Mouse (Mus musculus) midbrain, embryonic 15.5 days (tissue): ENCODE measurements at regions not wholly inside any gene's neighbourhood (a gene's known extent, or its start where the extent isn't known, plus 50 kb on each side); places are given as distances from the start of the nearest gene placed in this dataset.
A peak's percentile ranks its signal among the peaks of the same experiment; 100 is the strongest.

Experiments used
- ATAC-seq: fragments of 200-750 bp; cut with Nextera tagmentation; replicated peaks from 2 replicates; pipeline ENCODE4 v1.8.0; 2017; ENCODE audit warnings: moderate TSS enrichment
- H3K27ac ChIP-seq: fragments of 300-500 bp; sonication (generic); 2 replicates; pipeline ENCODE4 v1.5.1; 2015; ENCODE audit warnings: mild to moderate bottlenecking, inconsistent platforms
- H3K27me3 ChIP-seq: fragments of 300-500 bp; sonication (generic); replicated peaks from 2 replicates; pipeline ENCODE4 v1.6.1; 2015; ENCODE audit warnings: inconsistent platforms
- H3K36me3 ChIP-seq: fragments of 300-500 bp; sonication (generic); replicated peaks from 2 replicates; pipeline ENCODE4 v1.6.1; 2015; ENCODE audit warnings: inconsistent platforms
- H3K4me1 ChIP-seq: fragments of 300-500 bp; sonication (generic); 2 replicates; pipeline ENCODE4 v1.6.1; 2015; ENCODE audit warnings: inconsistent platforms
- H3K4me2 ChIP-seq: fragments of 300-500 bp; sonication (generic); 2 replicates; pipeline ENCODE4 v1.6.1; 2015; ENCODE audit warnings: inconsistent platforms, mild to moderate bottlenecking, moderate library complexity
- H3K4me3 ChIP-seq: fragments of 300-500 bp; sonication (generic); 2 replicates; pipeline ENCODE4 v1.5.1; 2015; ENCODE audit warnings: mild to moderate bottlenecking, inconsistent platforms
- H3K9ac ChIP-seq: fragments of 300-500 bp; sonication (generic); 2 replicates; pipeline ENCODE4 v1.6.1; 2015; ENCODE audit warnings: mild to moderate bottlenecking, inconsistent platforms
- H3K9me3 ChIP-seq: fragments of 300-500 bp; sonication (generic); 2 replicates; pipeline ENCODE4 v1.6.1; 2016; ENCODE audit warnings: inconsistent platforms
- WGBS: fragments of 180-500 bp; shearing (Covaris S2); methylation state at CpG from one replicate; pipeline ENCODE4 v1.1.7; 2015; ENCODE audit warnings: mixed read lengths; 5-methylcytosine and 5-hydroxymethylcytosine counted together

- 89% methylated on average over 19 of the region's 19 CpGs for WGBS
- H3K4me3 ChIP-seq = no peak overlapping the region
- no peaks in the 10 kb centered on the region for H3K27me3 ChIP-seq
- H3K4me1 ChIP-seq = peaks cover 7% of the 10 kb centered on the region; the same call in 1 of the 2 replicates
- H3K9ac ChIP-seq = no peak overlapping the region
- ATAC-seq = no peak
- H3K4me2 ChIP-seq = no peak overlapping the region
- H3K9me3 ChIP-seq = 0 out of 2 replicates have a peak, but pooled peaks cover 2% of the 10 kb centered on the region
- H3K27ac ChIP-seq = no peak overlapping the region
- H3K36me3 ChIP-seq = no peaks in the 10 kb centered on the region
These were observed 135.2 kb upstream of the Tsc22d1 start for GRCm38 (mm10) chr14:76279561-76279960.

- Histone ChIP-seq H3K4me1 (peaks cover 7% of the 10 kb centered on the region; the same call in 1 of the 2 replicates), H3K27me3 (no peaks in the 10 kb centered on the region), H3K36me3 (no peaks in the 10 kb centered on the region), H3K4me3 (no peak overlapping the region), H3K9ac (no peak overlapping the region), H3K27ac (no peak overlapping the region), H3K4me2 (no peak overlapping the region), H3K9me3 (0 out of 2 replicates have a peak, but pooled peaks cover 2% of the 10 kb centered on the region)
- no peak for ATAC-seq
- 28% methylated on average over 5 of the region's 5 CpGs for WGBS
These were observed 132.9 kb upstream of the Tsc22d1 start for GRCm38 (mm10) chr14:76281867-76282266.

DNA sequence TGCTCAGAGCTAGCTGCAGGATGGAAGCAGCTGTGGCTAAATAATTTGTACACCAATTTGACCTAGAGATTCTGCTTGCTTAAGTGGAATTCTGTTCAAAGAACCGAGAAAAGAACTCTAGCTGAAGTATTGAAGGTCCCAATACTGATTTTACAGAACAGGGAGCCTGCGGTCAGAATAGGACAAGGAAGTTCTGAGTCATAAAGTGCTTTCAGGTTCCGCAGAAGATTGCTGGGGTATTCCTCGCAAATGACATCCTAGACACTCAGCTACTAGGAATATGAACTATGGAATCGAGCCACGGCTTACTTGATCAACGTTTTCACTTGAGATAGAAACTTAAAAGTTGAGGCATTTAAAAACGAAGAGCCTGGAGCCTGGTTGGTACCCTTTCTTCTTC lies 127.0 kb upstream of the Tsc22d1 start:
- no peaks in the 10 kb centered on the region for H3K9me3 ChIP-seq
- H3K27ac ChIP-seq = no peak overlapping the region
- no peaks in the 10 kb centered on the region for H3K27me3 ChIP-seq
- no peaks in the 10 kb centered on the region for H3K36me3 ChIP-seq
- no peak overlapping the region for H3K4me3 ChIP-seq
- H3K9ac ChIP-seq = no peak overlapping the region
- H3K4me1 ChIP-seq = no peaks in the 10 kb centered on the region
- 95% methylated on average over 8 of the region's 8 CpGs for WGBS
- no peak overlapping the region for H3K4me2 ChIP-seq
- no peak for ATAC-seq

DNA sequence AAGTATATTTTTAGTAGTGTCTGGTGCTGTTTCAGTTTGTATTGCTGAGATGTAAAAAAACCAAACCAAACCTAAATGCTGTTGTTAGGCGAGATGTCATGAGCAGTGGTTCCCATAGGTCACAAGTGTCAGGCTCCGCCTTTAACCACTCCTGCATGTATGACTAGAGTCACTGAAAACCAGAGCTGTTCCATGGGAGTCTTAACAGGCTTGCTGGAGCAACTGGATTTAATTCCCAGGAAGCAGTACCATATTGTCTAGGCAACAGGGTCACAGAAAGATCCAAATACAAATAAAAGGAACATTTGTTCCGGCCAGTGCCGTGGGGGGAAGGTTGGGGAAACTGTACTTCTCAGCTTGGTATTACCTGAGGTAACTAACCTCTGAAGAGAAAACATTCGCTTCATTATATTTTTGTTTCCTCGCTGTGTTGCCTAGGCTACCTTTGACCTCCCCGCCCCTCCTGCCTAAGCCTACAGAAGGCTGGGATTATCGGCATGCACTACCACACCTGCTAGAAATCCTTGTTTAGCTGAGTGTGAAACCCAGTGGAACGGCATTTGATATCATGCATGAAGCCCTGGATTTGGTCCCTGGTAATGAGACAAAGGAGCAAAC lies 124.3 kb upstream of the Tsc22d1 start:
- 47% methylated on average over 9 of the region's 9 CpGs for WGBS

DNA sequence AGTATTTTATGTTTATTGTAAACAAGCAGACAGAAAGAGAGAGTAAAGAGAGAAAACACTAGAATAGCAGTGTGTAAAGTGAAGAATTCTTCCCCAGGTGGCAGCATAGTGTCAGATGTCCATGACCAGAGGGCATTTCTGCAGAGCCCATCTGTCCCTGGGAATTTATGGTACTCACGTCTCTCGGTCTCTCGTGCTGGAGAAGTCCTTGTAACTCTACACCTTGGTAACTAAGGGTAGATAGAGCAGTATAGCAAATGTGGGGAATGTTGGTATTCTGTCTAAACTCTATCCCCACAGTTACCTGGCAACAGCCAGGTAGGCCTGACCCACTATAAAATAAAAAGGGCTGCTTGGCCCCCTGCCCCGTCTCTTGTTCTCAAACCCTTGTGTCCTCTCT lies 122.5 kb upstream of the Tsc22d1 start:
- Histone ChIP-seq H3K9ac (no peak overlapping the region), H3K4me2 (no peak overlapping the region), H3K36me3 (no peaks in the 10 kb centered on the region), H3K4me1 (no peaks in the 10 kb centered on the region), H3K9me3 (no peaks in the 10 kb centered on the region), H3K27me3 (no peaks in the 10 kb centered on the region), H3K4me3 (no peak overlapping the region), H3K27ac (no peak overlapping the region)
- no peak for ATAC-seq
- WGBS = 81% methylated on average over 4 of the region's 4 CpGs

More for the DNA sequence above, 124.3 kb upstream of the Tsc22d1 start:
- H3K9me3 ChIP-seq = no peaks in the 10 kb centered on the region
- ATAC-seq = no peak
- no peak overlapping the region for H3K4me3 ChIP-seq
- H3K9ac ChIP-seq = no peak overlapping the region
- no peaks in the 10 kb centered on the region for H3K27me3 ChIP-seq
- H3K27ac ChIP-seq = no peak overlapping the region
- H3K36me3 ChIP-seq = no peaks in the 10 kb centered on the region
- H3K4me2 ChIP-seq = no peak overlapping the region
- no peaks in the 10 kb centered on the region for H3K4me1 ChIP-seq

- Histone ChIP-seq H3K27me3 (no peaks in the 10 kb centered on the region), H3K9ac (no peak overlapping the region), H3K9me3 (no peaks in the 10 kb centered on the region), H3K27ac (no peak overlapping the region), H3K36me3 (no peaks in the 10 kb centered on the region), H3K4me3 (no peak overlapping the region), H3K4me2 (no peak overlapping the region), H3K4me1 (no peaks in the 10 kb centered on the region)
- no peak for ATAC-seq
- WGBS = 90% methylated on average over 18 of the region's 18 CpGs
These were observed 119.2 kb upstream of the Tsc22d1 start for GRCm38 (mm10) chr14:76295411-76296169.

DNA sequence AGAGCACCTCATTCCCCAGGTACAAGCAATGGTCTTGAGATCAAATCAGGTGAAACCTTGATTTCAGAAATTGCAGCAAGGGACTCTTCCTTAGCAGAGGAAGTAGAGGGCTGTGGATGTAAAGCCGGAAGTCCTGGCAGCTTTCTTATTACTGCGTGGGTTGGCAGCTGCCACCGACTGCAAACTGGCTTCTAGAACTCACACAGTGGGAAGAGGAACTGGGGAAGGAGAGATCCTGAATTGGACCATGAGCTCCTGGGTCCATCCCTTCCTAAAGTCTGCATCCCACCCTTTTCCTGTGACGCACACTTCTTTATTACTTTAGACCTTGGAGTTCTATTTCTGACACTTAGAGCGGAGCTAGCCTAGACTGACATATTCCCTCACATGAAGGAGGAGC lies 116.9 kb upstream of the Tsc22d1 start:
- Histone ChIP-seq H3K9me3 (no peaks in the 10 kb centered on the region), H3K9ac (no peak overlapping the region), H3K4me2 (no peak overlapping the region), H3K4me1 (no peaks in the 10 kb centered on the region), H3K4me3 (no peak overlapping the region), H3K27ac (no peak overlapping the region), H3K27me3 (no peaks in the 10 kb centered on the region), H3K36me3 (no peaks in the 10 kb centered on the region)
- no peak for ATAC-seq
- WGBS = 86% methylated on average over 5 of the region's 5 CpGs

GRCm38 (mm10) chr14:76302322-76302991 lies 112.3 kb upstream of the Tsc22d1 start:
- H3K4me1 ChIP-seq = no peaks in the 10 kb centered on the region
- no peak for ATAC-seq
- 85% methylated on average over 11 of the region's 11 CpGs for whole genome bisulfite sequencing
- no peaks in the 10 kb centered on the region for H3K36me3 ChIP-seq
- H3K27me3 ChIP-seq = no peaks in the 10 kb centered on the region
- H3K4me3 ChIP-seq = no peak overlapping the region
- H3K9ac ChIP-seq = no peak overlapping the region
- H3K27ac ChIP-seq = no peak overlapping the region
- no peaks in the 10 kb centered on the region for H3K9me3 ChIP-seq
- H3K4me2 ChIP-seq = no peak overlapping the region

DNA sequence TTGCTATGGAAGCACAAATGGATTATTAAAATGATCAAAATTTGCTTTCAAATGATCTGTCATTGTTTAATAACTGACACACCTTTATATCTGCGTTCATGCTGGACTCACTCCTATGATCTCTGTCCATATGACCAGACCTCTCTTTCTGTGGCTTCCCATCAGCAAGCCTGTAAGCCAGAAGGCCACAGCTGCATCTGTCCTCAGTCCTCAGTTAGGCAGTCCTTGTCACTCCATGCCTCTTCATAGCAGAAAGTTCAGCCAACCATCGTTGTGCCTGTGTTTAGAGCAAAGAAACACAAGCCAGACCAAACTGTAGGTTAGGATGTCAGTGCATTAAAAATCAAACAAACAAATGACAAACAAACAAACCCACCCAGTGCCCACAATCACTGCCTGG lies 107.2 kb upstream of the Tsc22d1 start:
- 61% methylated on average over 2 of the region's 2 CpGs for WGBS
- H3K4me2 ChIP-seq = no peak overlapping the region
- ATAC-seq = no peak
- no peaks in the 10 kb centered on the region for H3K36me3 ChIP-seq
- no peaks in the 10 kb centered on the region for H3K9me3 ChIP-seq
- H3K9ac ChIP-seq = no peak overlapping the region
- H3K4me3 ChIP-seq = no peak overlapping the region
- H3K4me1 ChIP-seq = peaks cover 9% of the 10 kb centered on the region; the same call in 1 of the 2 replicates
- H3K27me3 ChIP-seq = no peaks in the 10 kb centered on the region
- no peak overlapping the region for H3K27ac ChIP-seq

DNA sequence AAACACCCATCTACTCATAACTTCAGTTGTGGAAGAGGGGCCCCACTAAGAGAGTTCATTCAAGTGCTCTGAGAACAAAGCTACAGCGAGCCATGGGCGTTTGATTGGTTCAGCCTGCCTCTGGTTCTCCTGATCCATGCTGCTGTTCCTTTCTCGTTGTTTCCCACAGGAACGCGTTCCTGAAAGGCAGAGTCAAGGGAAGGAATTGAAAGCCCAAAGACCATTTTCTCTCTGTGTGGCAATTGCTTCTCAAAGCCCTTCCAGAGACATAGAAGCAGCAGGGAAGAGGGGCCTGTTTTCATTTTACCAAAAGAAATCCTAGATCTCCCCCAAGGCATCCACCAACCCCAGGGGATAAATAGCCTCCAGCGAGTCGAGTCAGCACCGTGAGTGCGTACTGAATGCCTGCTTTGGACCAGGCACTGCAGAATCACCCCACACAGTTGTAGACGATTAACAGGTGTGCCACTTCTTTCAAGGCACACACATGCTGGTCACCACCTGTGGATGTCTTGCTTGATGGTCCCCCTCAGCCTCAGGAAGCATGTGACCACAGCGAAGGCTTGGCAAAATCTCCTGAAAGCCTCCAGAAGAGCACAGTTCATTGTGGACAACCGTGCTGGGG lies 106.5 kb upstream of the Tsc22d1 start:
- no peak for ATAC-seq
- Histone ChIP-seq H3K36me3 (no peaks in the 10 kb centered on the region), H3K4me2 (peak overlapping the region; percentile 35), H3K9ac (0 out of 2 replicates have a peak overlapping the region, but pooled peaks have one; percentile 2), H3K4me3 (peak overlapping the region; percentile 18), H3K4me1 (peaks cover 12% of the 10 kb centered on the region; the same call in 1 of the 2 replicates), H3K27ac (peak overlapping the region; percentile 4; the same call in 1 of the 2 replicates), H3K27me3 (no peaks in the 10 kb centered on the region), H3K9me3 (no peaks in the 10 kb centered on the region)
- WGBS = 18% methylated on average over 12 of the region's 12 CpGs

DNA sequence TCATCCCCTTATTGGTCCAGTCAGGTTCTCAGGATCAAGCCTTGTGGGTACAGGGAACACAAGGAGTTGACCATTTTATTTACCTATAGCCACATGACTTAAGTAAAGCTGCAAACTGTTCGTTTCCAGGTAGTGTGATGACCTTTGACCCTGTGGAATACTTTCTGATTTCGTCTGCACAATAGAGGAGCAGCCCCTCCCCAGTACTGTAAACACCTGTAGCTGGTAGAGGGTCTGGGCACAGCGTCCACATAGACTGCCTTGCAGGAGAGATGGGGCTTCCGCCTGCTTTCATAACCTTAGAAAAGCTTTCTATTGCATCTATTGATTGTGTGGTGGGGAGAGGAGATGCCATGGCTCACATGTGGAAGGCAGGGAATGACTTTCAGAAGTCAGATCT lies 105.2 kb upstream of the Tsc22d1 start:
- 83% methylated on average over 4 of the region's 4 CpGs for WGBS
- no peak overlapping the region for H3K4me3 ChIP-seq
- H3K9ac ChIP-seq = no peak overlapping the region
- H3K9me3 ChIP-seq = no peaks in the 10 kb centered on the region
- no peaks in the 10 kb centered on the region for H3K36me3 ChIP-seq
- no peaks in the 10 kb centered on the region for H3K27me3 ChIP-seq
- no peak overlapping the region for H3K4me2 ChIP-seq
- H3K4me1 ChIP-seq = peaks cover 20% of the 10 kb centered on the region; the same call in 1 of the 2 replicates
- ATAC-seq = no peak
- H3K27ac ChIP-seq = no peak overlapping the region

GRCm38 (mm10) chr14:76310278-76310677 lies 104.5 kb upstream of the Tsc22d1 start:
- H3K9me3 ChIP-seq = no peaks in the 10 kb centered on the region
- no peak overlapping the region for H3K4me2 ChIP-seq
- no peaks in the 10 kb centered on the region for H3K27me3 ChIP-seq
- H3K27ac ChIP-seq = no peak overlapping the region
- no peaks in the 10 kb centered on the region for H3K36me3 ChIP-seq
- 0 out of 2 replicates have a peak, but pooled peaks have one; percentile 29 for ATAC-seq
- peaks cover 20% of the 10 kb centered on the region; the same call in 1 of the 2 replicates for H3K4me1 ChIP-seq
- no peak overlapping the region for H3K9ac ChIP-seq
- WGBS = 76% methylated on average over 6 of the region's 6 CpGs
- no peak overlapping the region for H3K4me3 ChIP-seq
